Mouse (Mus musculus) limb, embryonic 14.5 days (tissue): Measurements from ENCODE around the gene Serpinb1a. TPM values are rescaled to one million over a fixed set of nuclear protein-coding genes. Genes with fewer than 3 reads are reported as not detected.
A peak's percentile ranks its signal among the peaks of the same experiment; 100 is the strongest.

Source experiments
- ATAC-seq: fragments of 200-750 bp; cut with Nextera tagmentation; 2 replicates; pipeline ENCODE4 v1.8.0; 2017; ENCODE audit warnings: low read depth, moderate number of reproducible peaks, moderate TSS enrichment; ENCODE audit not compliant: low FRiP score
- DNase-seq: peaks from one replicate; pipeline ENCODE4 v3.0.0-alpha.2; 2015; ENCODE audit warnings: low spot score
- H3K27ac ChIP-seq: fragments of 300-500 bp; sonication (generic); replicated peaks from 2 replicates; pipeline ENCODE4 v1.5.1; 2014; ENCODE audit warnings: low read depth, mild to moderate bottlenecking, low read length, moderate library complexity, mixed read lengths
- H3K27me3 ChIP-seq: fragments of 300-500 bp; sonication (generic); 2 replicates; pipeline ENCODE4 v1.6.1; 2014; ENCODE audit warnings: low read length, mixed read lengths; ENCODE audit not compliant: control insufficient read depth, insufficient read depth
- H3K36me3 ChIP-seq: fragments of 300-500 bp; sonication (generic); 2 replicates; pipeline ENCODE4 v1.6.1; 2014; ENCODE audit warnings: mild to moderate bottlenecking, low read length, moderate library complexity, mixed read lengths; ENCODE audit not compliant: control insufficient read depth, insufficient read depth
- H3K4me1 ChIP-seq: fragments of 300-500 bp; sonication (generic); 2 replicates; pipeline ENCODE4 v1.6.1; 2014; ENCODE audit warnings: antibody characterized with exemption, low read length, mixed read lengths; ENCODE audit not compliant: control insufficient read depth, insufficient read depth
- H3K4me2 ChIP-seq: fragments of 300-500 bp; sonication (generic); replicated peaks from 2 replicates; pipeline ENCODE4 v1.6.1; 2014; ENCODE audit warnings: low read depth, mild to moderate bottlenecking, low read length, moderate library complexity; ENCODE audit not compliant: severe bottlenecking
- H3K4me3 ChIP-seq: fragments of 300-500 bp; sonication (generic); replicated peaks from 2 replicates; pipeline ENCODE4 v1.5.1; 2014; ENCODE audit warnings: low read length
- H3K9ac ChIP-seq: fragments of 300-500 bp; sonication (generic); 2 replicates; pipeline ENCODE4 v1.6.1; 2014; ENCODE audit warnings: mild to moderate bottlenecking, low read depth, low read length, moderate library complexity; ENCODE audit not compliant: severe bottlenecking
- H3K9me3 ChIP-seq: fragments of 300-500 bp; sonication (generic); 2 replicates; pipeline ENCODE4 v1.6.1; 2016; ENCODE audit warnings: low read length; ENCODE audit not compliant: control insufficient read depth
- POLR2A ChIP-seq: fragments of 200-500 bp; IDR thresholded peaks from 2 replicates; pipeline ENCODE4 v1.8.0; 2012; ENCODE audit warnings: inconsistent platforms, mild to moderate bottlenecking, moderate library complexity, borderline replicate concordance; ENCODE audit not compliant: insufficient read depth, insufficient read length; ENCODE audit errors: extremely low read depth
- WGBS: fragments of 180-500 bp; shearing (Covaris S2); extraction: QIAGEN DNeasy Blood & Tissue Kit; methylation state at CpG from one replicate; pipeline ENCODE4 v1.1.7; 2014; 5-methylcytosine and 5-hydroxymethylcytosine counted together
- polyA plus RNA-seq, 2 experiments: library from polyadenylated mRNA; depleted of rRNA in 1 of 2; stranded (reverse) in 1 of 2; unstranded in 1 of 2; fragments of >200 nt; fragmentation: Nextera tagmentation in 1 of 2; extraction: Ambion mirVana in 1 of 2; gene quantifications; 2 replicates each; pipeline versions ENCODE4 v1.2.1 to v1.2.3; 2012 to 2014

The Serpinb1a gene
- polyA plus RNA-seq, 2 experiments = 8.7 to 23.3 TPM

DNA sequence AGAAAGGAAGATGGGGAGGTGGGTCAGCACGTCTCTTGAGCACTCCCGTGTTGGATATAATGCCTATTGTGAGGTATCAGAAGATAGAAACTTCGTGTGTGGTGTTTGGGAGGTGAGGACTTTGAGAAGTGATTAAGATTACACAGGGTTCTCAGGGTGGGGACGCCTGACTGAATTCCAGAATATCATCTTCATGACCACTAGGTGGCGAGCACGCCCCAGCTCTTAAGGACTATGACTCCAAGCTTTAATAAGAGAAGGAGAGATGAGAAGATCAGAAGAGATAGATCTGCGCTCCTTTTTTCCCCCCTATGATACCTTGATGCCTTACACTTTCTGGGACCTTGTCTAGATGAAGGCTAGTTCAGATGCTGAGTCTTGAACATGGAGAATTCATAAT lies 982 bp upstream of the Serpinb1a start:
- Histone ChIP-seq H3K27ac (no peak overlapping the region), H3K36me3 (no peaks in the 10 kb centered on the region), H3K4me3 (no peak overlapping the region), H3K4me1 (peaks cover 12% of the 10 kb centered on the region), H3K27me3 (no peaks in the 10 kb centered on the region), H3K9me3 (no peaks in the 10 kb centered on the region), H3K4me2 (no peak overlapping the region), H3K9ac (no peak overlapping the region)
- no peak for TF ChIP-seq POLR2A
- WGBS = 15% methylated on average over 7 of the region's 7 CpGs
- DNase-seq (peak; percentile 72), ATAC-seq (no peak)

DNA sequence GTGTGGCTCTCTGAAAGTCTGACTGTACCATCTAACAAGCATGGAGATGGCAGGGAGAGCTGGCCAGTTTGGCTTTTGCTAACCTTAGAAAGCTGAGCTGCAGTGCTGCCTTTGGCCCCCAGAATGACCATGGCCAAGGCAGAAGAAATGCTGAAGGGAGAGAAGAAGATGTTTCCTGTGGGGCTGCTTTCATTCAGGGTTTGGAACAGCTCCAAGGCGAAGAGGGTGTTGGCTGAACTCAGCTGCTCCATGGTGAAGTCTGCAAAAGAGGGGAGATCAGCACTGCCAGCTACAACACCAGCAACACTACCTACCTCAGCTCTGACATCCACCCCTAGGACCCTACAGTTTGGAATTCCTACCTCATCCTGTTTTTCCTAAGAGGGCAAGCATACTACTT lies 829 bp downstream of the Serpinb1a start:
- TF ChIP-seq POLR2A = no peak
- Histone ChIP-seq H3K4me2 (no peak overlapping the region), H3K9me3 (no peaks in the 10 kb centered on the region), H3K4me3 (no peak overlapping the region), H3K27ac (no peak overlapping the region), H3K4me1 (peaks cover 12% of the 10 kb centered on the region), H3K27me3 (no peaks in the 10 kb centered on the region), H3K9ac (no peak overlapping the region), H3K36me3 (no peaks in the 10 kb centered on the region)
- DNase-seq = no peak
- no peak for ATAC-seq
- WGBS = 69% methylated on average over 1 of the region's 1 CpGs

DNA sequence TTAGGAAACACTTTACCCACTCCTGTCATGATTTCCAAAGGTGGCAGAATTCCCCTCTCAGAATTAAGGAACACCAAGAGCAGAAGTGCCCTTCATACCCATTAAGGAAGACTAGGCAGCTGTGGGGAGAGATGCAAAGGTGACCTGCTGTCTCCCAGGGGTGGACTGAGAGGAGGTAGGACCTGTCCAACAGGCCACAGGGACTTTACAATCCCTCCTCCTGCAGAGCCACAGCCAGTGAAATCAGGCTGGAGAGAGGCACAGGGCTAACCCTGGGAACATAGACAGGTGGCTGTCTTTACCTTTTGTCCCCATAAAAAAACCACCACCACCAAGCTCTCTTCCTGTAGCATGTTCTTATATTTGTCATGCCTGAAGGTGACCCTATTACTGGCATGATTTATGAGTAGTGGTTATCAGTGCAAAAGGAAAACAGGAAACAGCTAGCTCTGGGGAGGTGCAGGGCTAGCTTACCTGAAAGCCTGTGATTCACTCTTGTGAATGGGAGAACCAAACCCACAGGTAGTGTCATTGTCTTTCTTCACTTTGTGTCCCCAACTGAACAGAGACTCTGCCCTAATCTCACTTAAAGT lies 1.4 kb downstream of the Serpinb1a start:
- ATAC-seq = no peak
- Histone ChIP-seq H3K36me3 (no peaks in the 10 kb centered on the region), H3K27ac (no peak overlapping the region), H3K9me3 (no peaks in the 10 kb centered on the region), H3K4me3 (no peak overlapping the region), H3K9ac (no peak overlapping the region), H3K4me2 (no peak overlapping the region), H3K27me3 (no peaks in the 10 kb centered on the region), H3K4me1 (peaks cover 12% of the 10 kb centered on the region)
- DNase-seq = no peak
- TF ChIP-seq POLR2A = no peak

DNA sequence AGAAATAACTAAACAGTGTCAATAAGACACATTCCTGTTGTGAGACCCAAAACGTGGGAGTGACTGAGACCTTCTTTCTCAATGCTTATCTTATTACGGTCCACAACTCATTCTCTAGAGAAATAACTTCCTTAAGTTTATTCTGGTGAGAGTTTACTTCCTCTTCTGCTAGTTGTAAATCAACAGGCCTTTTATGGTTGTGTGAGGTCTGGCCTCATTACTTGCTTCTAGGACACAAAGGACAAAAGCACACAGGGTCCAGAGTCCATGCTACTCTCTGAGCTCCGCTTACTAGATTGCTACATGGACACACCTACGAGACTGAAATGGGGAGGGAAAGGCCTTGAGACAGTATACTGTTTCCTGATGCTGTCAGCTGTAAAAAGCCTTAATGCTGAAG lies 1.9 kb downstream of the Serpinb1a start:
- H3K36me3 ChIP-seq = no peaks in the 10 kb centered on the region
- WGBS = 36% methylated on average over 4 of the region's 4 CpGs
- no peak overlapping the region for H3K4me3 ChIP-seq
- TF ChIP-seq POLR2A = no peak
- no peak overlapping the region for H3K27ac ChIP-seq
- H3K9me3 ChIP-seq = no peaks in the 10 kb centered on the region
- no peaks in the 10 kb centered on the region for H3K27me3 ChIP-seq
- no peak for DNase-seq
- H3K4me1 ChIP-seq = peaks cover 12% of the 10 kb centered on the region
- H3K9ac ChIP-seq = no peak overlapping the region
- no peak for ATAC-seq
- H3K4me2 ChIP-seq = no peak overlapping the region

DNA sequence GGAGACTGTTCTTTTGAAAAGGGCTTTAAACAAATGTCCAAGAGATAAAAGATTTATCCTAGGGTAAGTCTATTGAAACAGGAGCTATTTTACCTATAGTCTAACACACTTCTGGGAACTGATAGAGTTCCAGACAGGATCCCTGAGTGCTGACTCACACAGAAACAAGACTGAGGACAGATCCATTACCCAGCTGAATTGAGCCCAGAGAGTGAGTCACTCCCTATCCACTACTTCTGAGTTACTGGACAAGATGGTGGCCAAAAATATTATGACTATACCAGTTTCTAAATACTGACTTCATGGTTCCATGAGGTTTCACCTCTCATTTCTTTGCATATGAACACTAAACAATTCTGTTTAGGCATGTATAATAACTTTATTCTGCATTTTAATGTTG lies 4.8 kb downstream of the Serpinb1a start:
- ATAC-seq (no peak), DNase-seq (no peak)
- H3K4me2 ChIP-seq = no peak overlapping the region
- no peaks in the 10 kb centered on the region for H3K27me3 ChIP-seq
- H3K9me3 ChIP-seq = no peaks in the 10 kb centered on the region
- H3K36me3 ChIP-seq = no peaks in the 10 kb centered on the region
- H3K4me3 ChIP-seq = no peak overlapping the region
- no peak overlapping the region for H3K27ac ChIP-seq
- TF ChIP-seq POLR2A = no peak
- no peak overlapping the region for H3K9ac ChIP-seq
- peaks cover 12% of the 10 kb centered on the region for H3K4me1 ChIP-seq

DNA sequence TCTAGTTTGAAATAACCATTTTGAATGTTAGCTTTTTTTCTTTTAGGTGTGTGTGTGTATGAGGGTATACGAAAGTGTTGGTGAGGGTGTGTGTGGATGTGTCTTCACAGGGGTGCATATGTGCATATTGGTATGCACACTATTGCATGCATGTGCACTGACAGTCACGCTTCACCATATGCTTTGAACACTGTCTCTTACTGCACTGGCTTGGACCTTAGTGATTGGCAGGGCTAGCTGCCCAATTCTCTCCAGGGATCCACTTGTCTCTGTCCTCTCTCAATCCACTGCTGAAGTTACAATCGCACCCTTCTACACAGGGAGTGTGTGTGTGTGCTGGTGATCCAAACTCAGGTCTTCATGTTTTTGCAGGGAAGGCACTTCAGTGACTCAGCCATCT lies 9.6 kb downstream of the Serpinb1a start:
- H3K27me3 ChIP-seq = no peaks in the 10 kb centered on the region
- 80% methylated on average over 3 of the region's 3 CpGs for WGBS
- no peak overlapping the region for H3K4me3 ChIP-seq
- no peaks in the 10 kb centered on the region for H3K9me3 ChIP-seq
- no peaks in the 10 kb centered on the region for H3K36me3 ChIP-seq
- DNase-seq (no peak), ATAC-seq (no peak)
- no peak overlapping the region for H3K27ac ChIP-seq
- H3K4me2 ChIP-seq = no peak overlapping the region
- H3K9ac ChIP-seq = no peak overlapping the region
- no peak for TF ChIP-seq POLR2A
- H3K4me1 ChIP-seq = no peaks in the 10 kb centered on the region
